Mouse (Mus musculus): ENCODE results near the gene Tex261. TPM values are rescaled to one million over a fixed set of nuclear protein-coding genes. Genes with fewer than 3 reads are reported as not detected.

Gene Tex261
- total and polyA plus RNA-seq, 2 experiments: 30.0 to 98.1 TPM

- TF ChIP-seq CTCF (IDR thresholded peaks at IDR 0.05; ENCODE audit: low read depth, low read length) (no peak), POLR2A (IDR thresholded peaks at IDR 0.05; ENCODE audit: extremely low read depth, insufficient read depth, low read length) (no peak)
- Histone ChIP-seq H3K27me3 (ENCODE audit: control insufficient read depth, insufficient read depth, low read length) (peaks cover 3% of the 10 kb centered on the region; the same call in 1 of the 2 replicates), H3K36me3 (ENCODE audit: control insufficient read depth, insufficient read depth, low read length) (no peaks in the 10 kb centered on the region)
These were observed 53.1 kb downstream of the Tex261 start for GRCm38 (mm10) chr6:83722526-83722925.

More at GRCm38 (mm10) chr6:83722526-83722925, 53.1 kb downstream of the Tex261 start:
- H3K4me1 ChIP-seq (ENCODE audit: control insufficient read depth, insufficient read depth, low read length): no peaks in the 10 kb centered on the region
- no peaks in the 10 kb centered on the region for H3K79me2 ChIP-seq (ENCODE audit: control insufficient read depth, insufficient read depth, low read length)
- no peak overlapping the region for H3K4me3 ChIP-seq (ENCODE audit: insufficient read depth, low read depth, low read length)
- H3K27ac ChIP-seq (replicated peaks; ENCODE audit: insufficient read depth, low read depth, low read length): no peak overlapping the region
- 21% methylated on average over 6 of the region's 6 CpGs for WGBS
- no peak for DNase-seq (ENCODE audit: extremely low read depth, low read depth, low spot score)
- no peak overlapping the region for H3K9ac ChIP-seq (ENCODE audit: low read depth, low read length)

Other genes with a start within 250 kb of the Tex261 start
- 0.28 and 0.40 TPM in 2 replicates for gene Actg2, start 239.5 kb downstream of the Tex261 start, total RNA-seq (2014; rRNA removed)
- 1.1 and 1.2 TPM in 2 replicates for gene Actg2, start 239.5 kb downstream of the Tex261 start, polyA plus RNA-seq (2012; rRNA removed)
- gene Stambp, start 203.1 kb downstream of the Tex261 start, total RNA-seq (2014; rRNA removed): 7.4 and 9.3 TPM in 2 replicates
- 5.8 and 6.9 TPM in 2 replicates for gene Stambp, start 203.1 kb downstream of the Tex261 start, polyA plus RNA-seq (2012; rRNA removed)
- 116 and 171 TPM in 2 replicates for gene Clec4f, start 119.6 kb downstream of the Tex261 start, total RNA-seq (2014; rRNA removed)
- gene Clec4f, start 119.6 kb downstream of the Tex261 start, polyA plus RNA-seq (2012; rRNA removed): 37.8 and 52.3 TPM in 2 replicates
- 3.4 and 3.7 TPM in 2 replicates for gene Cd207, start 98.0 kb downstream of the Tex261 start, total RNA-seq (2014; rRNA removed)
- gene Cd207, start 98.0 kb downstream of the Tex261 start, polyA plus RNA-seq (2012; rRNA removed): 0.93 and 1.1 TPM in 2 replicates
- not detected in 2 replicates for gene Vax2, start 64.5 kb downstream of the Tex261 start, total RNA-seq (2014; rRNA removed)
- not detected in 2 replicates for gene Vax2, start 64.5 kb downstream of the Tex261 start, polyA plus RNA-seq (2012; rRNA removed)
- not detected in 2 replicates for gene Atp6v1b1, start 32.8 kb downstream of the Tex261 start, total RNA-seq (2014; rRNA removed)
- not detected in 2 replicates for gene Atp6v1b1, start 32.8 kb downstream of the Tex261 start, polyA plus RNA-seq (2012; rRNA removed)
- not detected in 2 replicates for gene Ankrd53, start 13.2 kb downstream of the Tex261 start, total RNA-seq (2014; rRNA removed)
- not detected in 2 replicates for gene Ankrd53, start 13.2 kb downstream of the Tex261 start, polyA plus RNA-seq (2012; rRNA removed)
- gene Nagk, start 19.2 kb upstream of the Tex261 start, total RNA-seq (2014; rRNA removed): 20.9 and 26.3 TPM in 2 replicates
- gene Nagk, start 19.2 kb upstream of the Tex261 start, polyA plus RNA-seq (2012; rRNA removed): 8.8 and 11.0 TPM in 2 replicates
- 16.3 and 17.0 TPM in 2 replicates for gene Paip2b, start 55.9 kb upstream of the Tex261 start, total RNA-seq (2014; rRNA removed)
- 6.7 and 8.6 TPM in 2 replicates for gene Paip2b, start 55.9 kb upstream of the Tex261 start, polyA plus RNA-seq (2012; rRNA removed)
- gene Zfp638, start 91.3 kb upstream of the Tex261 start, total RNA-seq (2014; rRNA removed): 39.5 and 47.0 TPM in 2 replicates
- gene Zfp638, start 91.3 kb upstream of the Tex261 start, polyA plus RNA-seq (2012; rRNA removed): 4.4 and 5.0 TPM in 2 replicates
- 2.4 and 4.5 TPM in 2 replicates for gene Dysf, start 232.8 kb upstream of the Tex261 start, total RNA-seq (2014; rRNA removed)
- gene Dysf, start 232.8 kb upstream of the Tex261 start, polyA plus RNA-seq (2012; rRNA removed): 2.8 and 3.3 TPM in 2 replicates

All from liver, adult 2 months (tissue).